10 mouse cellular contexts compared by ENCODE assay signal in genomic region chr6:28747931-28748670, GRCm38 (mm10).
A peak's percentile ranks its signal among the peaks of the same experiment; 100 is the strongest.
DNase-seq lines count a peak whose midpoint lies in the region; ATAC-seq and TF ChIP-seq lines count a peak whose summit lies in the region.
"Had no signal": no experiment of that assay in that cellular context is flagged by ENCODE, and none has a peak within 500 bp of the region (broad histone marks: within the 10 kb centered on the region; RNA-seq: fewer than 3 reads in every experiment).

No protein-coding gene starts in this region.

- intact Hi-C loops in heart, postnatal 14 days (cut with DNase I), result no loop called here
- intact Hi-C loops in left cerebral cortex, postnatal 14 days (cut with DNase I), result no loop called here

- WGBS in heart, postnatal 0 days, result 59% methylated on average over 14 of the region's 14 CpGs
- WGBS in kidney, embryonic 15.5 days, result 42% methylated on average over 14 of the region's 14 CpGs

- no peaks in the 10 kb centered on the region for H3K27me3 ChIP-seq in heart, postnatal 0 days (ENCODE audit: control insufficient read depth, insufficient read depth, low read length)
- H3K27me3 ChIP-seq in ES-Bruce4 (ENCODE audit: control insufficient read depth, insufficient read depth, low read length, poor library complexity, severe bottlenecking), result no peaks in the 10 kb centered on the region
- H3K27me3 ChIP-seq in kidney, embryonic 15.5 days, result no peaks in the 10 kb centered on the region
- H3K27me3 ChIP-seq: megakaryocyte, embryonic 14.5 days had no signal

- 0 out of 2 replicates have a peak overlapping the region, but pooled peaks have one; percentile 7 for H3K4me2 ChIP-seq in heart, postnatal 0 days (ENCODE audit: low read depth, low read length)
- H3K4me2 ChIP-seq in kidney, embryonic 15.5 days, result no peak overlapping the region

- no peak overlapping the region for H3K9ac ChIP-seq in heart, postnatal 0 days (replicated peaks; ENCODE audit: low read depth, low read length)
- H3K9ac ChIP-seq in ES-Bruce4 (ENCODE audit: low read depth, poor library complexity, severe bottlenecking), result no peak overlapping the region
- H3K9ac ChIP-seq in kidney, embryonic 15.5 days, result no peak overlapping the region

- TF ChIP-seq EP300 in heart, postnatal 0 days (IDR thresholded peaks at IDR 0.05; ENCODE audit: low read depth), result no peak
- TF ChIP-seq EP300 in ES-Bruce4 (IDR thresholded peaks at IDR 0.05; ENCODE audit: insufficient read depth, low read depth, low read length), result peak; percentile 92

- H3K9me3 ChIP-seq in heart, postnatal 0 days (replicated peaks; ENCODE audit: control insufficient read depth, low read length), result no peaks in the 10 kb centered on the region
- no peaks in the 10 kb centered on the region for H3K9me3 ChIP-seq in ES-Bruce4 (replicated peaks; ENCODE audit: control insufficient read depth, insufficient read depth, low read length, poor library complexity, severe bottlenecking)
- no peaks in the 10 kb centered on the region for H3K9me3 ChIP-seq in kidney, embryonic 15.5 days (replicated peaks)
- H3K9me3 ChIP-seq: megakaryocyte, embryonic 14.5 days had no signal

- no peaks in the 10 kb centered on the region for H3K36me3 ChIP-seq in heart, postnatal 0 days (replicated peaks; ENCODE audit: control insufficient read depth, insufficient read depth, low read length)
- H3K36me3 ChIP-seq in ES-Bruce4 (ENCODE audit: control insufficient read depth, insufficient read depth, low read length, poor library complexity, severe bottlenecking), result peaks cover 2% of the 10 kb centered on the region; the same call in 1 of the 2 replicates
- H3K36me3 ChIP-seq in kidney, embryonic 15.5 days, result peaks cover 22% of the 10 kb centered on the region

- TF ChIP-seq POLR2A in ES-Bruce4 (IDR thresholded peaks at IDR 0.05; ENCODE audit: insufficient read depth, low read length), result no peak

- peaks cover 9% of the 10 kb centered on the region; the same call in 1 of the 2 replicates for H3K4me1 ChIP-seq in heart, postnatal 0 days (ENCODE audit: control insufficient read depth, insufficient read depth)
- no peaks in the 10 kb centered on the region for H3K4me1 ChIP-seq in ES-Bruce4 (ENCODE audit: control insufficient read depth, insufficient read depth, low read length)
- H3K4me1 ChIP-seq in kidney, embryonic 15.5 days, result peaks cover 44% of the 10 kb centered on the region

- ATAC-seq in heart, postnatal 0 days (ENCODE audit: insufficient read depth, low read depth), result 0 out of 2 replicates have a peak, but pooled peaks have one; percentile 39
- peak; percentile 94 for ATAC-seq in kidney, embryonic 15.5 days (replicated peaks; ENCODE audit: low FRiP score)

- no peak overlapping the region for H3K27ac ChIP-seq in heart, postnatal 0 days (ENCODE audit: low read depth)
- H3K27ac ChIP-seq in ES-Bruce4 (ENCODE audit: insufficient read depth, low read length), result no peak overlapping the region
- H3K27ac ChIP-seq in kidney, embryonic 15.5 days, result peak overlapping the region; percentile 79

- no peak overlapping the region for H3K4me3 ChIP-seq in heart, postnatal 0 days (ENCODE audit: low read depth, low read length)
- no peak overlapping the region for H3K4me3 ChIP-seq in ES-Bruce4 (ENCODE audit: low read depth, low read length)
- no peak overlapping the region for H3K4me3 ChIP-seq in kidney, embryonic 15.5 days (replicated peaks)
- H3K4me3 ChIP-seq: megakaryocyte, embryonic 14.5 days had no signal

- TF ChIP-seq CTCF in heart, postnatal 0 days (IDR thresholded peaks at IDR 0.05; ENCODE audit: low read depth), result no peak
- no peak for TF ChIP-seq CTCF in ES-Bruce4 (IDR thresholded peaks at IDR 0.05; ENCODE audit: low read depth, low read length)

- no peak for DNase-seq in heart, postnatal 0 days (ENCODE audit: low spot score)
- no peak for DNase-seq in heart, postnatal 14 days
- peak; percentile 84 to 86 for DNase-seq in cerebellum, postnatal 14 days
- DNase-seq in thymus, postnatal 10 days (ENCODE audit: low spot score in 2 of 2), result no peak
- no peak for DNase-seq in frontal cortex, postnatal 14 days (ENCODE audit: low spot score in 2 of 2)
- DNase-seq in left cerebral cortex, postnatal 14 days (ENCODE audit: low spot score in 2 of 2), result no peak
- DNase-seq: right cerebral cortex, adult 18-20 months had no signal

Comparison
In these comparisons a context has a peak if more than half of its experiments do, and no peak if none do; other contexts are left out.
1. DNase-seq: peak in cerebellum, postnatal 14 days (2 of 2); none in heart, postnatal 0 days (single experiment), heart, postnatal 14 days (0 of 2), thymus, postnatal 10 days (0 of 2), frontal cortex, postnatal 14 days (0 of 2) and left cerebral cortex, postnatal 14 days (0 of 2).